Mouse (Mus musculus) heart, embryonic 16.5 days (tissue): ENCODE data around the gene Usf1. TPM values are rescaled to one million over a fixed set of nuclear protein-coding genes. Genes with fewer than 3 reads are reported as not detected.
A peak's percentile ranks its signal among the peaks of the same experiment; 100 is the strongest.

Source experiments
- ATAC-seq: fragments of 200-750 bp; cut with Nextera tagmentation; replicated peaks from 2 replicates; pipeline ENCODE4 v1.8.0; 2017; ENCODE audit warnings: moderate number of reproducible peaks; ENCODE audit not compliant: insufficient read depth, low FRiP score; ENCODE audit errors: extremely low read depth
- H3K27ac ChIP-seq: fragments of 300-500 bp; sonication (generic); 2 replicates; pipeline ENCODE4 v1.5.1; 2014; ENCODE audit warnings: mild to moderate bottlenecking, low read length, control low read depth, moderate library complexity
- H3K27me3 ChIP-seq: fragments of 300-500 bp; sonication (generic); 2 replicates; pipeline ENCODE4 v1.6.1; 2014; ENCODE audit warnings: low read length, mixed read lengths; ENCODE audit not compliant: control insufficient read depth, insufficient read depth
- H3K36me3 ChIP-seq: fragments of 300-500 bp; sonication (generic); 2 replicates; pipeline ENCODE4 v1.6.1; 2014; ENCODE audit not compliant: control insufficient read depth, insufficient read depth
- H3K4me1 ChIP-seq: fragments of 300-500 bp; sonication (generic); 2 replicates; pipeline ENCODE4 v1.6.1; 2014; ENCODE audit warnings: low read length, mixed read lengths; ENCODE audit not compliant: control insufficient read depth, insufficient read depth
- H3K4me2 ChIP-seq: fragments of 300-500 bp; sonication (generic); 2 replicates; pipeline ENCODE4 v1.6.1; 2014; ENCODE audit warnings: low read depth, mild to moderate bottlenecking, control low read depth, low read length
- H3K4me3 ChIP-seq: fragments of 300-500 bp; sonication (generic); 2 replicates; pipeline ENCODE4 v1.5.1; 2014; ENCODE audit warnings: mild to moderate bottlenecking, control low read depth, low read length
- H3K9ac ChIP-seq: fragments of 300-500 bp; sonication (generic); 2 replicates; pipeline ENCODE4 v1.6.1; 2014; ENCODE audit warnings: low read length, control low read depth
- H3K9me3 ChIP-seq: fragments of 300-500 bp; sonication (generic); replicated peaks from 2 replicates; pipeline ENCODE4 v1.6.1; 2016; ENCODE audit warnings: low read length; ENCODE audit not compliant: control insufficient read depth
- WGBS: fragments of 180-500 bp; shearing (Covaris S2); extraction: QIAGEN DNeasy Blood & Tissue Kit; methylation state at CpG from one replicate; pipeline ENCODE4 v1.1.7; 2014; 5-methylcytosine and 5-hydroxymethylcytosine counted together
- polyA plus RNA-seq: library from polyadenylated mRNA; unstranded; fragments of >200 nt; fragmentation: Nextera tagmentation; extraction: Ambion mirVana; gene quantifications from 2 replicates; pipeline ENCODE4 v1.2.1, GENCODE M21; 2015

The Usf1 gene
- polyA plus RNA-seq, 1 experiment from 2014 or later: 53.1 TPM

DNA sequence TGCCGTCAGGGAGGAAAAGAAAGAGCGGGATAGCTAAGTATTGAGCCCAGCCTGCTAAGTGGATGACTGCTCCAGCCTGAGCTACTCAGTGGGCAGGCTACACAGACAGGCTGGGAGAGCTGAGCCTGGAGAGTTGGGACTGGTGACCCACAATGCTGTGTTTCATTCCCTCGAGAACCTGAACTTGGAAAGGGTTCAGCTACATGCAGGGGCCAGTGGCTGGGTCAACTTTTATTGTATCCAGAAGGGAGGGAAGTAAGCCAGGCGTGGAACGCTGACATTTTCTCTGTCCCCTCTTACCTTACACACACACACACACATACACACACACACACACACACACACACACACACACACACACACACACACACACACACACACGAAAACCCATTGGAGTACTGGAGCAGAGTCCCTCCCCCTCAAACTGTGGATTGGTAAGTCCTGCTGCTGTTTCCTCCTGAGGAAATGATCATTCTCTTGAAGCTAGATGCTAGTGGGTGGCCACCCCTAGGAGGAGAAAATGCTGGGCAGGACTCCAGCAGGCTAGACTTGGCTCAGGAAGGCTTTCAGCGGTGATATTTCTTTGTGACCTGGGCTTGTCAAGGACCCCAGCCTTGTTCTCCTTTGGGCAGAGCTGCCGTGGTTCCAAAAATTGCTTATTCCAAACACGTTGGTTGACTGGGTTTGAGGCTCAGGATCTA is 29.1 kb downstream of the Usf1 start:
- WGBS: 27% methylated on average over 9 of the region's 9 CpGs
- Histone ChIP-seq H3K27ac (peak overlapping the region; percentile 89), H3K4me1 (peaks cover 37% of the 10 kb centered on the region), H3K9me3 (peaks cover 6% of the 10 kb centered on the region; the same call in 1 of the 2 replicates), H3K36me3 (peaks cover 4% of the 10 kb centered on the region; the same call in 1 of the 2 replicates), H3K4me2 (peak overlapping the region; percentile 76), H3K9ac (peak overlapping the region; percentile 87), H3K27me3 (no peaks in the 10 kb centered on the region), H3K4me3 (peak overlapping the region; percentile 92)
- peak; percentile 59 for ATAC-seq

DNA sequence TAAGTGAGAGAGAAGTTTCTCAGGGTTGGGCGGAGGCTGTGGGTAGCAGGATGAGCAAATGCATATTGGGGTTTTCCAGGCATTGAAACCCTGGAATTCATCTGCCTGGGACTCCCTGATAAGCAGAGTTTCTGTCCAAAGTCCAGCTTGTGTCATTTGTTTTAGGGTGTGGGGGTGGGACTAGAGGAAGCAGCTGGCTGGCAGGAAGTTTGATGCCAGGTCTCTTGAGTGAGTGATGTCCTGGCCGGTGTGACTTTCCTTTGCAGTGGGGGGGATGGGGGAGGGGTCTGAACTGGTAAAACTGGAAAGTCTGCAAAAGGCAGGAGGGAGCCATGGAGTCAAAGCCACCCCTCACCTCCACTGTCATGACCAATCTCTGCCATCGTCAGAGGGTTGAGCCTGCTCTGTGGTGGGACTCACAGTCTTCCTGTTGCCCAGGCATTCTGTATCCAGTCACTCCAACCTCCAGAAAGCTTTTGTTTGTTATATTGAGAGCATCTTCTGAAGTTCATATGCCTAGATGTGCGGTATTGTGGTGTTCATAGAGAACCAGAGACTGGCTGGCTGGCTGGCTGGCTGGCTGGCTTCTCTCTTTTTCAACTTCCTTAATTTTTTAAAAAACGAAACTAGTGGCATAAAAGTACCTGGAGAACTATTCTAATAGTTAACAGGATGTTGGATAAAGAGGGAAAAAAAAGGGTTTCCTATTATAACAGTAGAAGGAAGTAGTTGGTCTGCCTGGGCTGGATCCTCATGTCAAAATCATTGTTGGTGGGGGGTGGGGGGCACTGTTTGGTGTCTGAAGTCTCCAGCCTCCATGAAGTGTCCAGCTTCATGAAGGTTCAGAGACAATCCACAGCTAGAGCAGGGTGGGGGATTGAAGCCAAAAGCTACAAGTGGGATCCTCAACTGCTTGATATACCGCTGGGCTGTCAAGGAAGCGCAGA is 30.6 kb downstream of the Usf1 start:
- Histone ChIP-seq H3K4me2 (peak overlapping the region; percentile 59), H3K4me1 (peaks cover 40% of the 10 kb centered on the region), H3K9ac (0 out of 2 replicates have a peak overlapping the region, but pooled peaks have one; percentile 3), H3K27me3 (no peaks in the 10 kb centered on the region), H3K4me3 (peak overlapping the region; percentile 26), H3K9me3 (peaks cover 6% of the 10 kb centered on the region; the same call in 1 of the 2 replicates), H3K36me3 (peaks cover 4% of the 10 kb centered on the region; the same call in 1 of the 2 replicates), H3K27ac (peak overlapping the region; percentile 89)
- whole genome bisulfite sequencing: 39% methylated on average over 7 of the region's 7 CpGs
- ATAC-seq: 0 out of 2 replicates have a peak, but pooled peaks have one; percentile 9

DNA sequence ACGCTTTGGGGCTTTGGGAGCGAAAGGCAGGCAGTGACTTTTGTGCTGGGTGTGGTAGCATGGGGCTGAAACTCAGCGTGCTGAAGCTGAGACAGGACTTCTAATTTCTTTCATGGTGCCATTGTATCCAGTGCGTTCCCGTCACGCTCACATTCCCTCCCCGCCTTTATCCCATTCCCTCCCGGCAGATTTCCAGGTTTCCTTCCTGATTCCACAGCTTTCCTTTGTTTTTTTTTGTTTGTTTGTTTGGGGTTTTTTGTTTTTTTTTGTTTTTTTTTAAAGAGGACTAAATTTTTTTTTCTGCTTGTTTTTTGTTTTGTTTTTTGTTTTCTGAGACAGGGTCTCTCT is 31.3 kb downstream of the Usf1 start:
- WGBS: 52% methylated on average over 8 of the region's 8 CpGs
- ATAC-seq: no peak
- Histone ChIP-seq H3K36me3 (peaks cover 4% of the 10 kb centered on the region; the same call in 1 of the 2 replicates), H3K4me1 (peaks cover 45% of the 10 kb centered on the region), H3K4me2 (peak overlapping the region; percentile 59), H3K27me3 (no peaks in the 10 kb centered on the region), H3K9me3 (peaks cover 6% of the 10 kb centered on the region; the same call in 1 of the 2 replicates), H3K4me3 (peak overlapping the region; percentile 13; the same call in 1 of the 2 replicates), H3K27ac (peak overlapping the region; percentile 89), H3K9ac (0 out of 2 replicates have a peak overlapping the region, but pooled peaks have one; percentile 3)

DNA sequence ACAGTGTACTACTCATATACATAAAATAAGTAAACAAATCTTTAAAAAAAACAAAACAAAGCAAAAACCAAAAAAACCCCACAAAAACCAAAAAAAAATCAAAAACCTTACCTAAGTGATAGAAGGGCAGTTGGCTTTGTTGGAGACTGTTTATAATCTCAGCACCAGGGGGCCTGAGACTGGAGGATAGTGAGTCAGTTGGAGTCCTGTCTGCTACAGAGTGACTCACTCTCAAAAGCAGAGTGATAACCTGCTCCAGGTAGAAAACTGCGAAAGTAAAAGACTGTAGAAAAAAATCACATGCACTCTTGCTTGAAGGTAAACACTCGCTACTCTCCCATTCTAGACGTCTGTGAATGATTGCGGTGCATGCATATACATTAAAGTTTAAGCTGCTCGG is 33.9 kb downstream of the Usf1 start:
- peaks cover 6% of the 10 kb centered on the region; the same call in 1 of the 2 replicates for H3K9me3 ChIP-seq
- no peak overlapping the region for H3K9ac ChIP-seq
- peaks cover 4% of the 10 kb centered on the region; the same call in 1 of the 2 replicates for H3K36me3 ChIP-seq
- H3K27me3 ChIP-seq: no peaks in the 10 kb centered on the region
- no peak overlapping the region for H3K27ac ChIP-seq
- 84% methylated on average over 5 of the region's 5 CpGs for WGBS
- no peak for ATAC-seq
- H3K4me2 ChIP-seq: no peak overlapping the region
- peaks cover 45% of the 10 kb centered on the region for H3K4me1 ChIP-seq
- no peak overlapping the region for H3K4me3 ChIP-seq

DNA sequence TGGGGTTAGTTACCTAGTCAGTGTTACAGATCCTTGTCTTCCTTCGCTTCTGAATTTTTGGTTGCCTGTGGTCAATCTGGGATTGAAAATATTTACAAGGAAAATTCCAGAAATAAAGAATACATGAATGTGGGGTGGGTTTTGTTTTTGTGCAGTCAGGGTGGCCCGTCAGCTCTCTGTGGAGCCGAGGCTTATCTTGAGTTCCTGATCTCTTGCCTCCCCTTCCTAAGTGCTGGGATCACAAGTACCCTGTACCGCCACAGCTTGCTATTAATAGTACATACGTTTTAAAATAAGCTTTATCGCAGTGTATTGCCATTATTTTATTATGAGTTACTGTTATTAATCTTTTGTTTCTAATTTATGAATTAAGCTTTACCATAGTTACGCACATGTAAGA is 35.7 kb downstream of the Usf1 start:
- H3K9ac ChIP-seq: peak overlapping the region; percentile 51; the same call in 1 of the 2 replicates
- peak overlapping the region; percentile 77 for H3K27ac ChIP-seq
- H3K4me3 ChIP-seq: no peak overlapping the region; the same call in 1 of the 2 replicates
- H3K27me3 ChIP-seq: no peaks in the 10 kb centered on the region
- peak; percentile 76 for ATAC-seq
- 29% methylated on average over 7 of the region's 7 CpGs for WGBS
- H3K4me1 ChIP-seq: peaks cover 27% of the 10 kb centered on the region
- H3K9me3 ChIP-seq: peaks cover 6% of the 10 kb centered on the region; the same call in 1 of the 2 replicates
- H3K36me3 ChIP-seq: peaks cover 4% of the 10 kb centered on the region; the same call in 1 of the 2 replicates
- H3K4me2 ChIP-seq: peak overlapping the region; percentile 54; the same call in 1 of the 2 replicates

DNA sequence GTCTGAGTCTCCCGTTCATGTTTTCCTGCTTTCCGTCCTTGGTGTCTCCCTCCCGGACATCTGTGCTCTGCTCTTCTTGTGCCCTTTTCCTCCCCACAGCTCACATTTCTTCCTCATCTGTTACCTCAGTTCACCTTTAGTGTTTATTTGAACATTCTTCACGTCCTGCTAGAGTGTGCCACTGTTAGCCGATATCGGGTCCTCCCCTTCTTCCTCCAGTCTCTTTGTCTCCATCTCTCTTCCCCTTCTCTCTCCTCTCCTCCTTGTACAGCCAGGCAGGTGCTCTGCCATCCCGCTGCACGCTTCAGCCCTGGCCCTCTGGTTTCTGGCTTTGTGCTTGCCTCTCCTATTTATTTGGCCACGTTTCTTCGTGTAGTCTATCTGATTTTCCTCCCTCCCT is 36.6 kb downstream of the Usf1 start:
- H3K4me3 ChIP-seq: peak overlapping the region; percentile 8; the same call in 1 of the 2 replicates
- H3K27me3 ChIP-seq: no peaks in the 10 kb centered on the region
- H3K27ac ChIP-seq: peak overlapping the region; percentile 77
- peak overlapping the region; percentile 51 for H3K9ac ChIP-seq
- peaks cover 21% of the 10 kb centered on the region for H3K4me1 ChIP-seq
- peaks cover 6% of the 10 kb centered on the region; the same call in 1 of the 2 replicates for H3K9me3 ChIP-seq
- peak overlapping the region; percentile 54 for H3K4me2 ChIP-seq
- peaks cover 4% of the 10 kb centered on the region; the same call in 1 of the 2 replicates for H3K36me3 ChIP-seq
- no peak for ATAC-seq
- WGBS: 17% methylated on average over 10 of the region's 10 CpGs

DNA sequence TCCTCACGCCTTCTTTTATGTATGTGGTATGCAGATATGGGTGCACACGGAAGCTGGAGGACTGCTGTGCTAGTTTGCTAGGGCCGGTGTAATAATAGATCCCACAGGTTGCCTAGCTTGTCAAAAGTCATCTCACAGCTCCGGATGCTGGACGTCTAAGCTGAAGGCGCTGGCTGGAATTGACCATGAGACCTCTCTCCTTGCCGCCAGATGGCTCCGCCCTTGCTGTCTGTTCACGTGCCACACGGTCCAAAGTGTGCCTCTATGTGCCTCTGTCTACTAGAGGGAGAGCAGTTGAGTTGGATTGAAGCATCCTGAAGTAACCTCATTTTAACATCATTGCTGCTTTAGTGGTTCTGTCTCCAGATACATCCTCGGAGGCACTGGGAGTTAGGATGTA is 38.9 kb downstream of the Usf1 start:
- Histone ChIP-seq H3K9ac (no peak overlapping the region), H3K9me3 (no peaks in the 10 kb centered on the region), H3K27ac (no peak overlapping the region), H3K4me1 (peaks cover 18% of the 10 kb centered on the region), H3K4me2 (no peak overlapping the region), H3K4me3 (no peak overlapping the region), H3K27me3 (no peaks in the 10 kb centered on the region), H3K36me3 (no peaks in the 10 kb centered on the region)
- no peak for ATAC-seq
- WGBS: 64% methylated on average over 11 of the region's 11 CpGs

DNA sequence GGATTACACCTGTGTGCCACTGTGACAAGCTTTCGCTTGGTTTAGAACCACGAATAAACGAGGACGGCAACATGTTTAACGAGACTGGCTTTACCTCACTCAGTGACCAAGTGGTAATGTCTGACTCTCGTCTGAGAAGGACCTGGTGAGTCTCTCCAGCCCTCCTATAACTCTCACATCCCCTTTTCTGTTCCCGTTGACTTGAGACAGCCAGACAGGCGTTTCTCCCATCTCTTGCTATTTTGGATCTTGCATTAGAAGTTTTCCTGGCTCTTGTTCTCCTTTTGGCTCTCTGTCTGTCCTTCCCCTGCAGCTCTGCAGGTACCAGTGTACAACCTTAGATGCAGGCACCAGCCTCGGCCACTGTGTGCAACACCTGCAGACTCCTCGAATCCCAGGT is 39.9 kb downstream of the Usf1 start:
- H3K9me3 ChIP-seq: no peaks in the 10 kb centered on the region
- no peak overlapping the region for H3K9ac ChIP-seq
- H3K4me3 ChIP-seq: no peak overlapping the region
- no peaks in the 10 kb centered on the region for H3K27me3 ChIP-seq
- no peak overlapping the region for H3K4me2 ChIP-seq
- no peak for ATAC-seq
- H3K4me1 ChIP-seq: peaks cover 18% of the 10 kb centered on the region
- 75% methylated on average over 10 of the region's 10 CpGs for WGBS
- H3K36me3 ChIP-seq: no peaks in the 10 kb centered on the region
- no peak overlapping the region for H3K27ac ChIP-seq
